Mouse (Mus musculus) heart, adult 9 months (tissue): ENCODE measurements around the gene Nrd1.
A peak's percentile ranks its signal among the peaks of the same experiment; 100 is the strongest.

Experiments
- DNase-seq, 2 experiments: peaks; one replicate each; pipeline ENCODE4 v3.0.0; 2022; ENCODE audit warnings: low spot score in 2 of 2

The Nrd1 gene

DNA sequence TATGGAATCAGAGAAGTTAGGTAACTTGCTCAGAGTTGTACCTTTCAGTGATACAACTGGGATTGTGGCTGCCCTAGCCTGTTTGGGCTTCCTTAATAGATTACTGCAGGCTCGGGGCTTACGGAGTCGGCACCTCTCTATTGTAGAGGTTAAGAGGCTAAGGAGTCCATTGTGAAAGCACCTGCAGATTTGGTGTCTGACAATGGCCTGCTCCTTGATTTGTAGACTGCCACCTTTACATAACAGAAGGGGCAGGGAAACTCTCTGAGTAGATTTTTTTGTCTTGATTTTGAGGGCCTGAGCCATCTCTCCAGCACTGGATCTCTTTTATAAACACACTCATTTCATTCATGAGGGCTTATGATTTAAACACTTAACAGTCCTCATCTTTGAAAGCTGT, 26.1 kb downstream of the Nrd1 start:
- DNase-seq, result no peak

DNA sequence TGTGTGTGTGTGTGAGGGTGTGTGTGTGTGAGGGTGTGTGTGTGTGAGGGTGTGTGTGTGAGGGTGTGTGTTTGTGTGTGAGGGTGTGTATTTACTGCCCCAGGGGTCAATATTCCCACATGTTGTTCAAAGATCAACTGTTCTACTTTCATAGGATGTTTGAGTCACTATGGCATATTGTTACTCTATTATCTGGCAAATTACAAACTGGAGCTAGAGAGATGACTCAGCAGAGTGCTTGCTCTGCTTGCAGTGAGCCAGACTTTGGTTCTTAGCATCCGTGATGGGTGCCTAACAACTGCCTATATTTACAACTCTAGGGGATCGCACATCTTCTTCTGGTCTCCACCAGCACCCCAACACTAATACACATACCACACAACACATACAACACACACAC, 29.4 kb downstream of the Nrd1 start:
- DNase-seq, result no peak

GRCm38 (mm10) chr4:109030266-109030665, 29.8 kb downstream of the Nrd1 start:
- DNase-seq, result no peak

DNA sequence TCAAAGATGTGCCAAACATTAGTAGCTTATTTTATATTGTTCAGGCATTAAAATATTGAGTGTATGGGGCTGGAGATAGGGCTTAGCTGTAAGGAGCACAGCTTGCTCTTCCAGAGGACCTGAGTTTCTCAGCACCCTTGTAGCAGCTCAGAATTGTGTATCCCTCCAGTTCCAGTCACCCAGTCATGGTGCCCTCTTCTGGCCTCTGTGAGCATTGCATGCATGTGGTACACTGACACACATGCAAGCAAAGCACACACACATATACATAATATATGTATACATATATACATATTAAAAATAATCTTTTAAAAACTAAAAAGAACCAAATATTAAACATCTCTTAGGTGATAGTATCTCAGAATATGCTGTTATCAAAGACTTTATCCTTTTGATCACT, 35.9 kb downstream of the Nrd1 start:
- DNase-seq, result peak in 1 of 2 experiments; percentile 18

- no peak for DNase-seq
These were observed 42.3 kb downstream of the Nrd1 start for GRCm38 (mm10) chr4:109042739-109043138.

DNA sequence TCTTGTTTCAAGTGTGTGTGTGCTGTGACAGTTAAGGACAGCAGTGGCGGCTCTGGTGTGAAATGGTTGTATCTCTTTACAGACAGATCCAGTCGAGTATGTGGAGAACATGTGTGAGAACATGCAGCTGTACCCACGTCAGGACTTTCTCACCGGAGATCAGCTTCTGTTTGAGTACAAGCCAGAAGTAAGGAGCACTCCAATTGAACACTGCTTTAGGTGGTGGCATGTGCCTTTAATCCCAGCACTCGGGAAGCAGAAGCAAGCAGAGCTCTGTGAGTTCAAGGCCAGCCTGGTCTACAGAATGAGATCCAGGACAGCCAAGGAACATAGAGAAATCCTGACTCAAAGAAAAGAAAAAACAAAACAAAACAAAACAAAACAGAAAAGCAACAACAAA, 42.8 kb downstream of the Nrd1 start:
- no peak for DNase-seq

GRCm38 (mm10) chr4:109043756-109044155, 43.3 kb downstream of the Nrd1 start:
- DNase-seq, result no peak

DNA sequence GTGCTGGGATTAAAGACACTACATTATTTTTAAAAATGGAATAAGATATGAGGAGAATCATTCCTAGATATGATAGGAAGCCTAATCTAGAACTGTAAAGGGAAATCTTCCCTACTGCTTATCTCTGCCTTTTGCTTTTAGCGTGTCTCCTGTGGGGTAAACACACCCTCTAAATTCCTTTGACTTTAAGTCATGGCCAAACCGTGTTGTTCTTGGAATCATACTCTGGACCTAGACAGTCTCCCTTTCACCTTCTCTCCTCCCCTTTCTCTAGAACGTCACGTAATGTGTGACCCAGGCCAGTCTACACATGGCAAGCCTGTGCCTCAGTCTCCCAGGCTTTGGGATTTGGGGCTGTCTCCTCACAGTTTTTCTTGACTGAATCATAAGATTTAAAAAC, 47.8 kb downstream of the Nrd1 start:
- DNase-seq, result no peak

DNA sequence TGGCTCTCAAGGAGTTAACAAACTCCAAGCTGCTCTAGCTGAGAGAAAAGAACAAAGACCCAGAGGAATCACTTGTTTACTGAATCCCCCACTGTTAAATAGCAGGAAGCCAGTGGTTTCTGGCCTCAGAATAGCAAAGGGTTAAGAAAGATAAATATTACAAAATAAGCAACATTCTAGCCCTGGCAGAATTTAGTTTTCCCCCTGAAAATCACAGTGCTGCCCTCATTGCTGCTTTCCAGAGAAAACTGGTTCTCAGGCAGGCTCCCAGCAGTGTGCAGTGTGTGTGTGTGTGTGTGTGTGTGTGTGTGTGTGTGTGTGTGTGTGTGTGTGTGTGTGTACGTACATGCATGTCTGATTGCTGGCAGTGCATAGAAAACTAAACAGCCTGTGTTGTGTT, 51.8 kb downstream of the Nrd1 start:
- no peak for DNase-seq

- no peak for DNase-seq
These were observed 53.5 kb downstream of the Nrd1 start for GRCm38 (mm10) chr4:109054003-109054402.

GRCm38 (mm10) chr4:109056351-109056750, 55.9 kb downstream of the Nrd1 start:
- no peak for DNase-seq

DNA sequence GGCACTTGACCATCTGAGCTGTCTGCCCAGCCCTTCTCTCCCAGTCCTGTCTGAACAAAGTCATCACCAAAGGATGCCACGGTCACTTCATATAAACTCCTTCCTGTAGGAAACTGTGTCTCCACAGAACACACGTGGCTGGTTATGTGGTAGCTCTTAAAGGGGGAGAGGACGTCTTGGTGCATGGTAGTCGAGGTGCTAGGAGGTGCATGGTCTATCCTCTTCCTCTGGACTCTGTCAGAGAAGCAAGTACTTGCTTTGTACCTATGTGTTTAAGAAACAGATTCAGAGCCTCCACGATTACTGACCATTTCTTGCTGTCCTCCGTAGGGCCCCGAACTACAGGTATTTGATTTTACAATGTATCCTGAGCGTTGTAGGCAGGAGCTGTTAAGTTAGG, 57.2 kb downstream of the Nrd1 start:
- no peak for DNase-seq

- DNase-seq, result no peak
These were observed 58.9 kb downstream of the Nrd1 start for GRCm38 (mm10) chr4:109059255-109059821.

GRCm38 (mm10) chr4:109064941-109065340, 64.5 kb downstream of the Nrd1 start:
- DNase-seq, result no peak

DNA sequence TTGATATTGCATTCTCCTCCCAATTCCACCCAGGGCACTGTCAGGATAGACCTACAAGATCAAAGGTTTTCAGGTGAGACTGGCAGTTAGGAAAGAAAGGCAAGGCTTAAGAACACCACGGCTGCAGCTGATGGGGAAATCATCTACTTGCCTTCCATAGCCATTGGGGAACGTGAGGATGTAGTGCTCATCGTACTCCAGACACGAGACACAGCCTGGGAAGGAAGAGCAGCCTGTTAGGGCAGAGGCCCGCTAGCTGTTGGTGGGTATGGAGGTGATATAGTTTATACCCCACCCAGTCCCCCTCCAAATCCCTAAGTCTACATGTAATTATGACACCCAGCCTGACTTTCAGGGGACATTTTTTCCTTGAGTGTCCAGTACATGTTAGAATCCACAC, 65.3 kb downstream of the Nrd1 start:
- DNase-seq, result no peak

DNA sequence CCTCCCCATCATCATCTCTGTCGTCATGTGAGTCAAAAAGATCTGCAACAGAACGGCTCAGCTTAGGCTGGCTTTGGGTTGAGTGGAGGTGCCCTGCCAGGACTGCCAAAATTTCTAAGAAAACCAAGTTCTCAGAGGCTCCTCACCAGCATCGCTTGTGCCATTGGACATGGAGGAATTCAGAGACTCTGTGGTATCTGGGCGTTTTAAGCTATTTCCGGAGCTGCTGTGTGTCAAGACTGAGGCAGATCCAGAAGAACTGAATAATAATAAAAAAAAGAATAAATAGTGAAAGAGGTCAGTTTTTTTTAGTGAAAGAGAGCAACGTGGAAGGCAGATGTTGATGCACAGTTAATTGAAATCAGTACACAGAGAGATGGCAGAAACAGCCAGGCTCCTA, 72.4 kb downstream of the Nrd1 start:
- DNase-seq, result no peak

- no peak for DNase-seq
These were observed 72.8 kb downstream of the Nrd1 start for GRCm38 (mm10) chr4:109073296-109073695.

DNA sequence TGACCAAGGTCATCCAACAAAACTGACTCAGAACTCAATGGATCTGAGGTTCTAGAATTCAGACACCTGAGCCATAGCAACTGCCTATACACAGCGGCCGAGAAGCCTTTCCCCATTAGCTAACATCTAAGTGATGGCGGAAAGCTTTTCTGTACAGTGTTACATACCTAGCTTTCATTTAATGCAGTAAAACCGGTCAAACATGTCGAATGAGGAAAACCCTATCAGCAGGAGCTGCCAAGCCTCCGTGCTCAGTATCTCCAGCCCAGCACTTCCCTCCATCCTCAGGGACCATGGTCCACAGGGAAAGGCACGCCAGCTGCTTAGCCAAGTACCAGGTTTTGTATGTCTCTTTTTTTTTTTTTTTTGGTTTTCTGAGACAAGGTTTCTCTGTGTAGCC, 78.5 kb downstream of the Nrd1 start:
- DNase-seq, result no peak

DNA sequence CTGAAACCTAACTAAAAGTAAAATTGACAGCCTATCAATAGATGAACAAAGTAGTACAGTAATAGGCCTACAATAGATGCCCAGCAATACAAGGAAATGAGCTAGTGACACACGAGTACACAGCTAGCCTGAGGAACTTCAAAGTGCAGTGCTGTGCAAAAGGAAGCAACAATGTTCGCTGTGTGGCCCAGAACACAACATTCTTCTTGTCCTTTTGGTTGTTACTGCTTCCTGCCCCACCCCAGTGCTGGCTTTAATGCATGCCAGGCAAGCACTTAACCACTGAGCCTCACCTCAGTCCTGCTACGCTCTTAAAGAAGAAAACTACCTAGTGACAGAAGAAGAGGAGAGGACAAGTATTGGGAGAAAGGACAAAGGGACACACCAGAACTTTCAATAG, 79.2 kb downstream of the Nrd1 start:
- DNase-seq, result no peak

GRCm38 (mm10) chr4:109080118-109080517, 79.7 kb downstream of the Nrd1 start:
- DNase-seq, result no peak

DNA sequence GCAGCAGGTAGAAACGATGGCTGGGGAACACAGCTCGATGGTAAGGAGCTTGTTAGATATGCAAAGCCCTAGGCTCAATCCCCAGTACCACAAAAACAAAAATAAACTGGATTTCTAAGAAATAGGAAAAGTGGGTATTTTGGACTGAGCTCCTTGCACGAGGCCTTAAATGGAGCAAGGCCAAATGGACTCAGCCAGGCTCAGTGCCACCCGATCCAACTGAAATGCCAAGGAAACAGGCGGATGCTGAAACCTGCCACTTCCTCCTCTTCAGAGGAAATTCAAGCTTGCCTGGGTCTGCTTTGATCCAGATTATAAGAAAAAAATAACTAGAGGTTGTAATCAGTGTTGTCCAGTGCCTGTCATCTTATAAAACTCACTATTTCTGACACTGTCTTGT, 88.7 kb downstream of the Nrd1 start:
- no peak for DNase-seq

DNA sequence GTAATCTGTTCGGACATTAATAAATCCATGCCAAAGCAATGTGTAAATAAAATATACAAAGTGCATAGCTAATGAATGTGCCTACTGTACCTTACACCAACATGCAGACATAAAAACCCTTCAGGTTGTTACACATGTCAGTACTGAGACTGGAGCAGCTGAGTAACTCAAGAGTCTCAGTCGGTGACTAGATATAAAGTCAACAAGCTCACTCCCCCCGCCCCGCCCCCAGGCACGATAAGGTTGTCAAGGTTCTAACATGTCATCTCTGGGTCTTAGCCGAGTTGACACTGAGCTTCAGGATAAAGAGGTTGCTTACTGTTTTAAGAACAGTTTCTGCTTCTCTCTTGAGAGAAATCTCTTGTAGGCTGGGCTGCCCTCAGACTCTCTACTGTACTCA, 89.5 kb downstream of the Nrd1 start:
- no peak for DNase-seq

DNA sequence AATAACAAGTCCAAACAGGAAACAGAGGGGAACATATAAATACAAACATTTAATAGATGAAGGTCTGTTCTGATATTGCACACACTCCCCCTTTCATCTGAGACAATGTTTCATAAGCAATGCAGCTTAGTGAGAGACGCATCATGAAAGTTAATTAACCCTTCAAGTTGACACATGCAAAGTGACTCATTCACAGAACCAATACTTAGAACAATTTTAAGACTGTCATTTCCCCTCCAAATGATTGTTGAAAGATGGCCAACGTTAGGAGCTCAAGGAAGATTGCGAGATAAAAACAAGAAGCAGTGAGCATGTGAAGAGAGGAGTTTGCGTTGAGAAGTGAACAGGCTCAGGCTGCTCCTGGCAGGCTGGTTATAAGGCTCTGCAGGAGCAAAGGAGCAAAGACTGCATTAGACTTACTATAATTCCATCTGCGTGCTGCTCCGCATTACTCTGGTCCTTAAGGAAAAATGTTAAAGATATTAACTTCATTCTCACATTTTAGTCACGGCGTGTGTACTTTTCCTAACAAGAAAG, 90.9 kb downstream of the Nrd1 start:
- DNase-seq, result no peak

GRCm38 (mm10) chr4:109092344-109092743, 91.9 kb downstream of the Nrd1 start:
- DNase-seq, result no peak
